ENCODE assay signal across 23 mouse cellular contexts in genomic region chr3:105928195-105928569, GRCm38 (mm10). TPM values are rescaled to one million over a fixed set of nuclear protein-coding genes. Genes with fewer than 3 reads are reported as not detected.
"Had no signal": no experiment of that assay in that cellular context is flagged by ENCODE, and none has a peak within 500 bp of the region (broad histone marks: within the 10 kb centered on the region; RNA-seq: fewer than 3 reads in every experiment).

No protein-coding gene starts in this region.

- DNase-seq: kidney, postnatal 10 days; liver; lung, adult 18-20 months; lung, postnatal 10 days; lung, postnatal 36 days; right cerebral cortex, adult 18-20 months; right cerebral cortex, postnatal 14 days; right cerebral cortex, postnatal 4 days; spleen, adult 18-20 months; thymus, adult 18-20 months; thymus, postnatal 36 days had no signal

- H3K27ac ChIP-seq: kidney, embryonic 15.5 days; limb, embryonic 10.5 days; limb, embryonic 13.5 days; liver, embryonic 12.5 days; liver, embryonic 15.5 days; lung, embryonic 15.5 days; midbrain, embryonic 10.5 days; midbrain, embryonic 13.5 days; neural tube, embryonic 13.5 days had no signal

- H3K4me2 ChIP-seq: kidney, embryonic 15.5 days; limb, embryonic 13.5 days; liver, embryonic 12.5 days; liver, embryonic 15.5 days; lung, embryonic 15.5 days; midbrain, embryonic 13.5 days; neural tube, embryonic 13.5 days had no signal

- H3K4me1 ChIP-seq: limb, embryonic 10.5 days; limb, embryonic 13.5 days; lung, embryonic 15.5 days; midbrain, embryonic 10.5 days; midbrain, embryonic 13.5 days; neural tube, embryonic 13.5 days had no signal

- H3K4me3 ChIP-seq: kidney, embryonic 15.5 days; limb, embryonic 10.5 days; limb, embryonic 13.5 days; liver, embryonic 12.5 days; liver, embryonic 15.5 days; lung, embryonic 15.5 days; midbrain, embryonic 10.5 days; midbrain, embryonic 13.5 days; myocyte; neural tube, embryonic 13.5 days had no signal

- H3K36me3 ChIP-seq: kidney, embryonic 15.5 days; limb, embryonic 10.5 days; limb, embryonic 13.5 days; liver, embryonic 12.5 days; liver, embryonic 15.5 days; lung, embryonic 15.5 days; midbrain, embryonic 10.5 days; midbrain, embryonic 13.5 days; neural tube, embryonic 13.5 days had no signal

- H3K9ac ChIP-seq: kidney, embryonic 15.5 days; limb, embryonic 13.5 days; liver, embryonic 12.5 days; liver, embryonic 15.5 days; lung, embryonic 15.5 days; midbrain, embryonic 13.5 days; neural tube, embryonic 13.5 days had no signal

- H3K9me3 ChIP-seq: kidney, embryonic 15.5 days; limb, embryonic 10.5 days; limb, embryonic 13.5 days; liver, embryonic 12.5 days; liver, embryonic 15.5 days; lung, embryonic 15.5 days; midbrain, embryonic 10.5 days; midbrain, embryonic 13.5 days; neural tube, embryonic 13.5 days had no signal

- ATAC-seq: liver, embryonic 12.5 days; midbrain, embryonic 13.5 days; midbrain, embryonic 16.5 days had no signal

- H3K27me3 ChIP-seq: kidney, embryonic 15.5 days; limb, embryonic 13.5 days; liver, embryonic 12.5 days; liver, embryonic 15.5 days; lung, embryonic 15.5 days; midbrain, embryonic 13.5 days; neural tube, embryonic 13.5 days had no signal

RNA-seq across cellular contexts. Expression of gene I830077J02Rik, which starts 4.3 kb away (rescaled TPM):
- polyA plus RNA-seq: testis, adult 2 months had no signal

RNA-seq across cellular contexts. Expression of gene Tmigd3, which starts 57.5 kb away (rescaled TPM):
- polyA plus RNA-seq: kidney, embryonic 15.5 days; limb, embryonic 10.5 days; limb, embryonic 13.5 days; midbrain, embryonic 10.5 days; midbrain, embryonic 13.5 days; midbrain, embryonic 16.5 days; neural tube, embryonic 13.5 days had no signal
